Mouse (Mus musculus): ENCODE data around the gene Itgae.

GRCm38 (mm10) chr11:73084804-73085231 lies 5.6 kb upstream of the Itgae start:
- TF ChIP-seq POLR2A (IDR thresholded peaks at IDR 0.05; ENCODE audit: borderline replicate concordance, extremely low read depth, insufficient read depth, insufficient read length, poor library complexity, severe bottlenecking) (no peak), CTCF (IDR thresholded peaks at IDR 0.05; ENCODE audit: borderline replicate concordance, extremely low read depth, insufficient read depth, insufficient read length) (no peak)

Measured in brain, embryonic 14.5 days (tissue).